Mouse (Mus musculus): ENCODE measurements around the gene Sycp2l. TPM values are rescaled to one million over a fixed set of nuclear protein-coding genes. Genes with fewer than 3 reads are reported as not detected.

Gene Sycp2l
- total RNA-seq, 2 experiments from 2014 or later, result not detected

DNA sequence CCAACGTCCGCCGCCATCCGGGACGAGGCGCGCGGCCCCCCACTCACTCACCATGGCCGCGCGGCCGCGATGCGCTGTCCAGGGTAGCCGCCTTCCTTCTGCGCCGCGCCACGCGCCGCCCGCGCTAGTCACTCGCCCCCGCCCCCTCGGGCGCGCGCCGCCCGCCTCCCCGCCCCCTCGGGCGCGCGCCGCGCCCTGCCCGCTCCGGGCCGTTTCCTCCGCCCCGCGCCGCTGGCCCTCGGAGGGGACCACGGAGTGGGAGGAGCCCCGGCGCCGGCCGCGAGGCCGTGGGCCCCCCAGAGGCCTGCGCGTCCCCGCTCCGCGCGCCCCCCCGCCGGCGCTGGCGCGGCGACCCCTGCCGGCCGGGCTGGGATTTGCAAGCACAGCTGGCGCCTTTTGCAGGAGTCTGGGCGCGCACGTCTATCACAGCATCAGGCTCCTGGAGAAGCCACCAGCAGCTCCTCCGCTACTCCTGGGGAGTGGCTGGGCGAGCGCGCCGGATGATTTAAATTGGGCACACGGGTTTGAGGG is 106.3 kb downstream of the Sycp2l start, which contains the start of gene Elovl2:
TSS of gene Elovl2 (minus strand) at position 102 of the 531 bp plus-strand sequence.
- DNase-seq (ENCODE audit: low spot score in 2 of 2), result peak; percentile 63 to 65

Other genes starting within 250 kb of the Sycp2l start
- 10 to 100 TPM; 56.9 to 58.2 TPM for gene Pak1ip1, start 113.3 kb upstream of the Sycp2l start, total RNA-seq (2021)
- gene Tmem14c, start 98.0 kb upstream of the Sycp2l start, total RNA-seq (2021), result 100 to 1,000 TPM; 176 to 205 TPM
- under 1 TPM; 0.10 to 0.42 TPM for gene Mak, start 34.6 kb upstream of the Sycp2l start, total RNA-seq (2021)
- gene Gcm2, start 3.3 kb upstream of the Sycp2l start, total RNA-seq (2021), result not detected
- gene Elovl2, start 106.1 kb downstream of the Sycp2l start, total RNA-seq (2021), result under 1 TPM; 0.51 to 0.56 TPM
- gene Smim13, start 135.5 kb downstream of the Sycp2l start, total RNA-seq (2021), result 1 to 10 TPM; 9.7 to 9.8 TPM
- not detected for gene Gm17364, start 159.7 kb downstream of the Sycp2l start, total RNA-seq (2021)

Data from adrenal gland, adult 18-20 months (tissue).